Mouse (Mus musculus) inflammation-experienced regulatory T-cells, adult 6 months (primary cell): ENCODE results near the gene Mgll. TPM values are rescaled to one million over a fixed set of nuclear protein-coding genes. Genes with fewer than 3 reads are reported as not detected.

Source experiments
- ATAC-seq: one replicate; pipeline ENCODE4 v1.8.0; 2017
- polyA plus RNA-seq, 3 experiments: library from polyadenylated mRNA; unstranded; fragments of 100-300 nt; shearing (Covaris generic); gene quantifications; one replicate each; pipeline ENCODE4 v1.2.1; 2017

Mgll gene
- polyA plus RNA-seq, 3 experiments from 2014 or later: 1.2 to 2.3 TPM; not detected in 1

- ATAC-seq: no peak
Observed at GRCm38 (mm10) chr6:88718033-88718725, 6.0 kb upstream of the Mgll start.

GRCm38 (mm10) chr6:88721059-88721458 lies 3.2 kb upstream of the Mgll start:
- no peak for ATAC-seq

DNA sequence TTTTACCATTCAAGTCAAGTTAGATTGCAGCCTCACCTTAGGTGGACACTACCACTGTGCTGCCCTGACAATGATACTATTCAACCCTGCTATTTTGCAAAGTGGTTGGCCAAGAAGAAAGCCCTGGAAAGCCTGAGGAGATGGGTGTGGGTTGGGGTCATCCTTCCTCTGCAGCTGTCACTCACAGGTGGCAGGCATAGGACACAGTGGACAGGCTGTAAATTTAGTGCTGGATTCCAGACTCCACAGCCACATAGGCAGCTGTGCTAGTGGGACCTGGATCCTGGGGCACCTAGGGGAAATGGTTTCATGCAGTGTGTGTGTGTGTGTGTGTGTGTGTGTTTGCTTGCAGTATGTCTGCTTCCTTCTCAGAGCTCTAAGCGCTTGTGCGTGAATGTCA lies 1.3 kb upstream of the Mgll start:
- no peak for ATAC-seq

DNA sequence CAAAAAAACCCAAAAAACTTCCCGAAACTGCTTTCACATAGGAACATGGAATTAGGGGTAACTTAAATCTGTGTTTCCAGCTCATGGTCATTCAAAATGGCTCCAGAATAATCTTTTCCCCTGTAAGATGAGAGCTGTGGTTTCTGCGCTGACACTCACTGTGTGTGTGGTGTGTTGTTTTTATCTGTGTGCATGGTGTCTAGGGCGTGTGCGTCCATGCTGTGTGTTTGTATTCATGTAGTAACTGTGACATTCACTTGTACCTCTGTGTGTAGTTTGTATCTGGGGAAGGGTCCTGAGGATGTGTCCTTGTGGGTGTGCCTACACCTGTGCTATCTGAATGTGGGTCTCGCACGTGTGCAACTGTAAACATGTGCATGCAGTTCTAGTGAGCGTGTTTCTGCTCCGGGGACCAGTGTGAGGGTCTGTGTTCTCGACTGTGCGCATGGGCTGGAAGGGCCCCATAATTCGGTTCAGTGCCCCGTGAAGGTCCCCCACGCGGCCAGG lies 353 bp upstream of the Mgll start:
- no peak for ATAC-seq

DNA sequence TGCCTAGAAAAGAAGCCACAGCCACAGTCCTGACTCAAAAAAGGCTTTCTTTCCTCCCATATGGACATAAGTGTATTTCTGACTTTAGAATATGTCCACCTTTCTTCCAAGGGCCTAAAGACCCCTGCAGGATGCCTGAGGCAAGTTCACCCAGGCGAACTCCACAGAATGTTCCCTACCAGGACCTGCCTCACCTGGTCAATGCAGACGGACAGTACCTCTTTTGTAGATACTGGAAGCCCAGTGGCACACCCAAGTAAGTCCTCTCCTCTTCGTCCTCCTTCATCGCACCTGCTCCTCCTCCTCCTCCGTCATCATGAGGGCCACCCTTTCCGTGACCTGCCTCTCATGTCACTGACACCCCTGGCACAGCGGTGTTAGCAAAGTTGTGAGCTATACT lies 1.4 kb downstream of the Mgll start:
- ATAC-seq: no peak

DNA sequence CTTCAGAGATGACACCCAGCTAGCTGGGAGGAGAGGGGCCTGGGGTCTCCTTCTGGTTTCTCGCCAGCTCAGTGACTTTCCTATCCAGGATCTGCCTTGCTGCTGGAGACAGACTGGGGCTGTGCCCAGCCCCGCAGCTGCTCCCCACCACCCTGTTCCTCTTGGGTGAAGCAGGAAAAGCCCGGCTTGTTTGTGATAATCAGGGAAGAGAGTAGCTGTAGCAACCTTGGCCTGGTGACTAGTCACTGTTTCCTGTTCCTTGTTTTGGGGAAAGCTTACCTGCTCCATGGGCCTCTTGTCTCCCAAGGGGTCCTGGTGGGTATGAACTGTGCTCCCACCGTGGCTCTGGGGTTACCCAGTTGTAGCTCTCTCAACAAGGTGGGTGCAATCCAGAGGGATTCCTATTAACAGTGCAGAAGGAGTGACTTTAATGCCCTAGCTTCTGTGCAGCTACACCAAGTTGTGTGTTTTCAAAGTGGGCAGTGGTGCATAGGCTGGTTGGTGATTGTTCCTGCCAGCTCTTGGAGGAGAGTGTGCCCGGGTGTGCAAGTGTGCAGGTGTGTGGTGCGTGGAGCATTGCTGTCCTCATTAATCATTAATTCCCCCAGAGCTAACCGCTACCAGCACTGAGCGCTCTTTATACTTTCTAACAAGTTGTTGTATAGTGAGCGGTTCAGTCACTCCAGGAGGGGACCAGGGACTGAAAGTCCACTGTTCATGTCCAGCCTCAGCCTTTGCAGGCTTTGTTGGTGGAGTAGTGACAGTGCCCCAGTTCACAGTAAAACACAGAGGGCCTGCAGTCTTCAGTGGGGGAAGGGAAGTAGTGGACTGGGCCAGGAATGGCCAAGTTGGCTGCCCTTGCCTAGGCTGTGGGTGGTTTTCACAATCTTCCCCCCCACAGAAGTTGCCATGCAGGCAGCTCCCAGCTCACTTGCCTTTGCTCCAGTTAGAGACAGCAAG lies 2.3 kb downstream of the Mgll start:
- no peak for ATAC-seq

DNA sequence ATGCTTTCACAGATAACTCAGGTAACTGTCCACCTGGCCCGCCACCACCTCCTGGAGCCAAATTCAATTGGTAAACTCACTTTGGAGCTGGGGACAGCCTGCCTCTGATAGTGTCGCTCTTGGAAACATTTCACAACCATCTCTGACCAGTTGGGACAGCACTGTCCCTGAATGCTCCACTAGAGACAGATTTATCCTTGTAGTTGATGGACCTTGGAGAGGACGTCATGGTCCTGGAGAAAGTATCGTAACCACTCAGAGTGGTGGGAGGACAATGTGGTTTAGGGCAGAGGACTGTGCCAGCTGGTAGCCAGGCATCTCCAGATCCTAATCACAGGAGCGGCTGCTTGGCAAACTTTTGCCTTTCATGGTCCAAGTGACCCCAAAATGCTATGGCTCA lies 3.3 kb downstream of the Mgll start:
- ATAC-seq: no peak

GRCm38 (mm10) chr6:88728054-88728453 lies 3.8 kb downstream of the Mgll start:
- no peak for ATAC-seq

- ATAC-seq: no peak
Observed at GRCm38 (mm10) chr6:88728515-88728914, 4.3 kb downstream of the Mgll start.

GRCm38 (mm10) chr6:88731211-88731751 lies 7.1 kb downstream of the Mgll start:
- no peak for ATAC-seq

DNA sequence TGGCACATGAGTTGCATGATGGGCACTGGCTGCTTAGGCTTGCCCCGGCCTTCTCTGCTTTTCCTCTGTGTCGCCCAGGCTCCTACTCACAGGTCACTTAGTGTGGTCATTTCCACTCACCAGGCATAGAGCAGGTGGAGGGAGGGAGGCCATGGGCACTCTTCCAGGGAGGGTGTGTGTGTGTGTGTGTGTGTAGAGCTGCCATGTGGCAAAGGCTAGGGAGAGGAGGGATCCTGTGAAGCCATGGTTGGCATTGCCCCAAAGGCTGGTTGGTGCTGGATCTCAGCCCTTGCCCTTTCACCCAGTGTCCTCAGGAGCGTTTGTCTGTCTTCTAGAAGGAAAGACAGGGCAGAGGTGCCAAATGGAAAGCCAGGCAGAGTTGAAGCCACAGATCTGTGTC lies 7.8 kb downstream of the Mgll start:
- ATAC-seq: no peak

DNA sequence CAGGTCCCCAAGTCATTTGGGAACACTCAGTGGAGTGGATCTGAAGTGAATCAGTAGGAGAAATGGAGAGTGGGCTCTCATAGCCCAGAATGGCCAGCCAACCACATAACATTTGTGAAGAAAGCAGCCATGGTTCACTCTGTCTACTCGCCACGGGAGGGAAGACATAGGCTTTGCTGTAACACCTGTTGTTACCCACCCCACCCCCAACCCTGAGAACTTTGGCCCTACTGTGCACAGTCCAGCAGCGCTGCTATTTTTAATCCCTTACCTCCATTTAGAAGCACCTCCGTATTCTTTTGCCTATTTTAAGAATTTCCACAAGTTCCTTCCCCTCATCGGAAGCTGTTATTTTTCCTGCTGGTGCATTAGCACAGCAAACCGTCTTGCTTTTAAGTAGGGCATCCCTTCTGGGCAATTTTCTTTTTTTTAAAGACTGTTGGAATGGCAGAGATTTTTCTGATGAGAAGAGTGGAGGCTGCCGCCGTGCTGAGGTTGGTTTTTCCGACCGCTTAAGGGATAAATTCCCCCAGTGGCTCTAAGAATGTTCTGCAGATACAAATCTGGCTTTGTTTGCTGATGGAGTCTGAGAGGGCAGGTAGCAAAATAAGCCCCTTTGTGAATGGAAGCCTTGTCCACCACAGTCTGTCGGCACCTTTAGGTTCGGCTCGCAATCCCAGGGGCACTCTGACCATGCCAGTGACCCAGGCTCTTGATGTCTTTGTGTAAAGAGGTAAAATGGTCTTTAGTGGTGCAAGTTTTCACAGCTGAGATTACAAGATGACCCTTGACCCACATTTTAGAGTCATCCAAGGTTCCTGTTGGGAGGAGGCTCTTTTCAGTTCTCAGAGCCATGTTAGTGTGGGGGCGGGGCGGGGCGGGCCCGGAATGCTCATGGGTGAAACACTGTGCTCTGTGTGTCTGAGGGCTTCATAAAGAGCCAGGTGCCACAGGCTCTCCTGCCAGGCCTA lies 8.7 kb downstream of the Mgll start:
- ATAC-seq: no peak

DNA sequence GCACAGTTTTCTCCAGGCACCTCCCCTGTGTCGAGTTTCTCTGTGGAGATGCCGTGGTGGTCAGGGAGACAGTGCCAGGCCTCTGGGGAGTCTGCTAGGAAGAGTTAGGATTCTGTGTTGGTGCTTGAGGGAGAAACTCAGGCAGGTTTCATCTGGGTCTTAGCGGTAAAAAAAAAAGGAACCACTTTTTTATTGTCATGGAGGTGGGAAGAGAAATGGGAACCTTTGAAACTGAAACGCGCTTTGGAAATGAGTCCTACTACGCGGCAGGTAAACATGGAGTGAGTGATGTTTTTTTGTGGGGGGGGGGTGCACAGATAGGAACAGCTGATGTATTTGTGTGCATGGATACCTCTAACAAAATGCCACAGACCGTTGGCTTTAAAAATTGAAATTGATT lies 12.1 kb downstream of the Mgll start:
- no peak for ATAC-seq

- ATAC-seq: peak; percentile 28
Observed at GRCm38 (mm10) chr6:88736741-88737508, 12.7 kb downstream of the Mgll start.

- ATAC-seq: no peak
Observed at GRCm38 (mm10) chr6:88737509-88737888, 13.3 kb downstream of the Mgll start.

DNA sequence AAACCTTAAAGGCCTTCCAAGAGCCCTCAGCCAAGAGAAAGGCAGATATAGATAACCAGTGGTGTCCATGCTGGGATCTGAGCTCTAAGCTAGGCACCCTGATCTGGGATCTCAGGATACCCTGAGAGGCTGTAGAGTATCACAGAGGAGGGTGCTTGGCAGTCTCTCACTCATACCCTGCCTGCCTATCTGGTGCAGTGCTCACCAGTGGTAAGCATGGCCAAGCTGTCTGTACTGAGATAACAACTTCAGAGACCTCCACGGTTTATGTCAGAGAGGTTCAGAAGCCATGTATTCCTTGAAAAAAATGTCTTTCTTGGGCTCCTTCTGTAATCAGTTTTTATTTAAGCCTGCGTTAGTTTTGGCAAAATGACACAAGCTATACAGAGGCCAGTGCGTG lies 16.8 kb downstream of the Mgll start:
- no peak for ATAC-seq

DNA sequence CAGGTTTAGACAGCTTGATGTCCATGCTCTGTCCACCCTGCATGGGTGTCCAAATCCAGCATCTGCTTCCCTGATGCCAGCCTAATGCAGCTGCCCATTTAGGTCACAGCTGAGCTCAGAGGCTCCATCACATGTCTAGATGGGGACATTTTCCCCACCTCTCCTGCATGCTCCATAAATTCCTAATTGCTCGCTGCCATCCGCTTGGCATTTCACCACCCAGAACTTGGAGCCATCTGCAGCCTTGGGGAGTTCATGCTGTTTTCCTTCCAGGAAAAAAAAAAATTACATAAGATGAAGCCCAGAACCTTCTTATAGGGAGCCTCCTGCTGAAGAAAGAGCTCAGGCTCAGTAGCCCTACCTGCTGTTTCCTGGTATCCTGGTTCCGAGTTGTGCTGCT lies 17.6 kb downstream of the Mgll start:
- no peak for ATAC-seq

DNA sequence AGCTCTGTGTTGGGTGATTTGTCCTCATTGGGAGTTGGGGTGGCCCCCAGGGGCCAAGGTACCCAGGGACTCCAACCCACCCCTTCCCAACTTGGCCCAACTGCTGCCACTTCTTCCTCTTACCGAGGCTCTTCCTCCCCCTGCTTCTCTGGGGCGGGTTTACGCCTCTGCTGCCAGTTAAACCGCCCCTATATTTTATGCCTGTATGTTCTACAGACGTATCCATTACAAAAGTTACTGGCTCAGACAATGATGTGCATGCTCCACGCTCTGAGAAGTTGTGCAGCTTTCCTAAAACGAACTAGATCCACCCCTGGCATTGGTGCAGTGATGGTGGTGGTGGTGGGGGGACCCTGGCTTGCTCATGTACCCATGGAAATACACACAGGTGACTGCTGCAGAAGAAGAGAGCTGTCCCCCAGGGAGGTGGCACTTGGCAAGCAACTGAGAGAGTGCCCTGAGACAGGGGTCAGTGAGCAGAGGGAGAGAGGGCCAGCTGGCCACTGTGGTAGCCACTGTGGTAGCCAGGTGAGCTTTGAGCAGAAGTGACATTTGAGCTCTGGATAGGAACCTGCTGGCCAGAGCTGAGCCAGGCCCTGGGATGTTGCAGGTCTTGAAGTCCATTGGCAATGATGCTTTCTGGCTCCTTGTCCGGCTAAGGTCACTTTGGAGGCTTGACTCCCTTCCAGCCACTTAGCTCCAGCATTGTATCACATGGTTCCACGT lies 18.2 kb downstream of the Mgll start:
- no peak for ATAC-seq

DNA sequence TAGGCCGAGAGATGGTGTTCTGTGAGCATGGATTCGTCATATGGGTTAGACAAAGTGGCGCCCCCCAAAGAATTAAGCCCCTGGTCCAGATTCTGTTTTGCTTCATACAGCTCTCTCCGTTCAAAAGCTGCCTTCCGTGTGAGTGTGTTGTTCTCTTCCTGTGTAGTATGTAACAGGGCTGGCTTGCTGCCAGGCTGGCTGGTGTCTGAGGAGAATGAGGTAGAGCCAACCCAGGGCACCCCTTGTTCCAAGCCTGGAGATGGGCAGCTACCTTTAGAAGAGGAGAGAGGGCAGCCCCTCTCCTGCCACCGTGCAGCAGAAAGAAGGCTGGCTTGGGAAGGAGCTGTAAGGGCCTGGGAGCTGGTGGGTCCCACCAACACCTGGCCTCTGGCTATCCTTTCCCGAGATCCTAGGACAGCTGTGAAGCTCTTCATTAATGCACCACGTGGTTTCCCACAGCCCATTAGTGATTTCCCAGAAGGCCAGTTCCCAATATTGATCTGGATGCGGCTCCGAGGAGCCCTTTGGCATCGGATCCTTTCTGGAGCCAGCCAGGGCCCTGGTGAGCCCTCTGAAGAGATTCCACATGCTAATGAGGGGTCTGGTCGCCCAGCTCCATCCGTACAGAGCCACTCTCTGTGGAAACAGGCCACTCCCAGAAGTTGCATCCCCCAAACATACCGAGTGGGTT lies 19.5 kb downstream of the Mgll start:
- no peak for ATAC-seq

- ATAC-seq: no peak
Observed at GRCm38 (mm10) chr6:88745027-88745426, 20.8 kb downstream of the Mgll start.
